Mouse (Mus musculus) monocyte, adult 5-6 weeks (primary cell): ENCODE measurements at regions not wholly inside any gene's neighbourhood (a gene's known extent, or its start where the extent isn't known, plus 50 kb on each side); places are given as distances from the start of the nearest gene placed in this dataset.
A peak's percentile ranks its signal among the peaks of the same experiment; 100 is the strongest.

ENCODE experiments used
- ATAC-seq: fragments of 153-309, 156-312 bp; replicated peaks from 2 replicates; pipeline ENCODE4 v1.8.0; 2017; ENCODE audit warnings: mild to moderate bottlenecking; ENCODE audit not compliant: low TSS enrichment, insufficient number of reproducible peaks, severe bottlenecking, poor library complexity, low FRiP score

DNA sequence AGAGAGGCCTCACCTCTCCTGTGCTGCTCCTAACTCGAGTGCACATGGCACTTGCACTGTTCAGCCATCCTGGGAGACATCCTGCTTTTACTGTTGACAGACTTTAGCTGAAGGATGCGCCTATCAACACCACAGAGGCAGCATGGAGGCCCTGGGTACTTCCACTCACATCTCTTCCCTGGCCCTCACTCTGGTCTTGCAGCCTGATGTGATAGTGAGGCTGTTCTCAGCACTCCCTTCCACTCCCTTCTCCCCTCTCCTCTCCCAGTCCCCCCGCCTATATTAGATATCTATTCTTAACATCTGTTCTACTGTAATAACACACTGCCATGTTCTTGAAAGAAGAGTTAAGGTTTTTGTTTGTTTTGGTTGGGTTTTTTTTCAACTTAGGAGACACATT lies 50.2 kb upstream of the Bod1 start:
- no peak for ATAC-seq

DNA sequence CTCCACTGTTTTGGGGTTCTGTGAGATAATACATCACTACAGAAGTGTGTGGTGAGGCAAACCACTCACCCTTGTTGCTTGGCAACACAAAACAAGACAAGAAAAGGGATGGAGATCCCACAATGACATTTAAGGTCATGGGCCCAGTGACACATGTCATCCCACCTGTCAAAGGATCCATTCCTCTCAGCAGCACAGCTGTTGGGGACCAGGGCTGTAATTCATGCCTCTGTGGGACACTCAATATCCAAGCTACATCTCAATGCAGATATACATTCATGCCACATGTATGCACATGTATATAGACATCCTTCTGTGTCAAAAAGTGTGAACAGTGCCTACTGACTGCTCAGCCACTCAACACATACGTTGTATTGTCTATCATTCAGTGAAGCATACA lies 52.8 kb upstream of the Bod1 start:
- no peak for ATAC-seq

DNA sequence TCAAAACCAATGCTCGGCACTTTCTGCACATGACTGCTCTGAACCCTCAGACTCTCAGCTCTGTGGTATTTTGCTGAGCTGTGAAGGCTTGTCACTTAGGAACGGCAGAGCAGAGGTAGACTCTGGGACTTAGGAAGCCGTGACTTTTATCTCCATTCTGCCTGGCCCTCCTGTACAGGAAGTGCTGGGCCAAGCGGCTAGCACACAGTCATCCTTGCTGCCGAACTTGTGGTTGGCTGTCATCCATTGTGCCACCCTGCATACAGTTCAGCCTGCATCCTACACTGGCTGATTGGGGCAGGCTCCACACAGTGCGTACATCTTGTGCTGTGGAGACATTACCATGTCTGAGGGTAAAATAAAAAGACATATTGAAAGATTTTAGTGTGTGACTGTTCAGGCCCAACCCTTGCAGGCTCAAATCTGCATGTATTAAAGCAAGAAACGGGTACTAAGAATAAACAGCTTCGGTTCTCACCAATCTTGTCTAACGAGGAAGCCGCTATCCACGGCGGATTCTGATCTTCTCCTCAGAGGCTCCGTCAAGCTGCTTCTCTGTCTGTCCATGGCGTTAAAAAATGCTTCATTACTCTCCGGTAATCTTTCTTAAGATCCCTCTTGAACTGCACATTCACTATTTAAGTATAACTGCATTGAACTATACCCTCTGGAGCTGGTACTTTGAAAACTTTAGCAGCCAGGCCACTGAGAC lies 54.4 kb upstream of the Bod1 start:
- ATAC-seq = no peak

DNA sequence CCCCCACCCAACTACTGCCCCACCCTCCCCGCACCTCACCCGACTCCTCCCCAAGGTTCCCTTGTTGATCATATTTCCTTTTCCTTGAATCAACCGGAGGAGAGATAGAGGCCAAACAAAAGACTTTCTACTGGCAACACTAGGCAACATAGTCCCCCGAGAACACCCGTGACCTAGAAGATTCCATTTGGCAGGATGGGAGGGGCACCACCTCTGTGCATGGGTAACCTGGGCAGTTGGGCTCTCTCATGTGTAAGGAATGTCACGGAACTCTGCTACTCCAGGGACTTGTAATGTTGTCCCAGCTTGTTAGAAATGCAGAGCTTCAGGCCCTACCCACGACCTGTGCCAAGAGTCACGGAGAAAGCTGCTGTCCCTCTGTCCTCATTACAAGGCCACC lies 55.6 kb upstream of the Bod1 start:
- ATAC-seq = no peak

DNA sequence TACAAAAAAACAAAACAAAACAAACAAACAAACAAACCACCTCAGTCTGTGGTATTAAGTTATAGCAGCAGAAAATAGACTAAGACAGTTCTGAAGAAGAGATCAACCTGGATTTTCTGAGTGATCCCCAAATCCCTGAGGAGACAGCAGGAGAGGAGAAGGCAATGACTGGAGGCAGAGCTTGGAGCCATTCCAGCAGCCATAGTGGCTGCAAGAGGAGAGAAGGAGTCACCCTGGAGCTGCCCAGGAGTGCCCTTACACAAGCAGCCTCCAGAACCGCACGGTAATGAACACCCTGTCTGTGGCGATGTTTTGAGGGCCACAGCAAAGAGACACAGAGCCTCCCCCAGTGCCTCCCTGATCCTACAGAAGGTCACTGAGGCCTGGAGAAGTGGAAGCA lies 58.0 kb upstream of the Bod1 start:
- no peak for ATAC-seq

DNA sequence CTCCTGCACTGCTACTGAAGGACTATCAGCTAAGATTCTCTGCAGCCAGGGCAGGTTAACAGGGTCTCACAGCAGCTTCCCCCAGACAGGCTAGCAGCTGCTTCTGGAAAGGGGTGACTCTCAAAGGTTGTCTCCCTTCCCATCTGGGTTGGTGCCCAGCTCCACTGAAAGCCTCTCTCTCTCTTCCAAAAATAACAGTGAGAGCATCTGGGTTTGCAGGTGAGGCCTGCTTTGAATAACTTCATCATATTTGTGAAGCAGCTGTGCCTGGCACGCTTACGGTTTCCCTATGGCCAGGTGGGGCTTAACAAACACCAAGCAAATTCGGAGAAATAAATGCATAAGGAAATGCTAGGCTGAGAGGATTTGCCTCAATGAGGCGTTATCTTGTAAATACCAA lies 58.5 kb upstream of the Bod1 start:
- ATAC-seq = no peak

DNA sequence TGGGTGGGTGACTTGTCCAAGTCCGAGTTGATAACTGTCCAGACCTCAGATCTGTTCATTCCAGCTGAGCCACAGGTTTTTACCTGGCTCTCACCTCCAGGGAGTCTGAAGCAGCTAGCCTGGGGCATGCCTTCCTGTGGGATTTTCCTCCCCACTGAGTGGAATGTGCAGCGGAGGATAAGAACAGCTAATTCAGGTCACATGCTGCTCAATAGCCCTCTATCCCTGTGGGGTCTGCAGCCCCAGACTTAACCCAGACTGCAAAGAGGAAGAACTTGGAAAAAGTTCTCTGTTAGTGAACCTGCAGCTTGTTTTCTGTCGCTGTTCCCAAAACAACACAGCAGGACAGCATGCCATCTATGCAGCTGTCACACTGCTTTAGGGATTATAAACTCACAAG lies 59.0 kb upstream of the Bod1 start:
- ATAC-seq = no peak

DNA sequence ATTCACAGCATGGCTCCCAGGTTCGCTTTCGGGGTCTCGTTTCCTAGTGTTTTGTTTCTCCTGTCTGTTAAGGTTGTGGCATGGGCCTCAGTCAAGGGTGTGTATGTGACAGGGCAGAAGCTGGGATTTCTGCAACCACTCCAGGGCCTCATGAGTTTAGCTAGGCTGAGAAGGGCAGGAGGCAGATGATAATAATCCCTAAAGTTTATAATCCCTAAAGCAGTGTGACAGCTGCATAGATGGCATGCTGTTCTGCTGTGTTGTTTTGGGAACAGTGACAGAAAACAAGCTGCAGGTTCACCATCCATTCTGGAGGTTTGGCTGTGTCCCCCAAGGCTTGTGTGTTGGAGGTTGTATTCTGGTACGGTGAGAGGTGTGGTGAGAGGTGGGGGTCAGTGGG lies 59.8 kb upstream of the Bod1 start:
- ATAC-seq = no peak

DNA sequence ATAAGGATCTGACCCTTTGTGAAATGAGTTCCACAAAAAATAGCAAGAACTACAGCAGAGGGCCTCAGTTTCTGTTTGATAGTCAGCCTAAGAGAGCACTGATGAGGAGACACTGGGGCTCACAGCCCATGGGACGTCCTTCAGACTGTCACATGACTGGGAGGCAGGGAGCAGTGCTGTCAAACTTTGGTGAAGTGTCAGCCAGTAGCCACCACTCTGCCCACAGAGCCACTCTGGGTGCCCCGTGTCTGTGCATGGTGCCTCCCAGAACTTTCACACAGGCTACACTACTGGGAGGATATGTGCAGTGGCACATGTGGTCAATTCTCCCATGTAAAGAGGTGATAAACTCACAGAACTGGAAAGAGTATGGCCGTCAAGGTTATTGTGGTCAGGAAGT lies 60.7 kb upstream of the Bod1 start:
- no peak for ATAC-seq

DNA sequence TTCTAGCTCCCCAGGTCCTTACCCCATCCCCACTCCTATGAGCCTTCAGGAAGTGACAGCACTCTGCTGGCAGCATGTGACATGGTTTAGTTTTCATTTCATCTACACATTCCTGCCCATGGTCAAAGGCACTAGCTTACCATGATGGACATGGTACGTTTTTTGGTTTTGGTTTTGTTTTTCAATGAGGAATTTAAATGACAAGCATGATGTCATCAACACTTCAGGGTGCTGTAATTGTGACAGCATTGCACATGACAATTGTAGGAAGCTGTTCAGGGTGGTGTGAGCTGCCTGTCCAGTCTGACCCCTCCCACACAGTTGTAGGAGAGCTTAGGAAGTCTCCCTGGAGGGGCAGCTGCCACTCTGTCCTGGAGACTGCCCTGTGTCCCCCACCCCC lies 61.3 kb upstream of the Bod1 start:
- peak; percentile 57 for ATAC-seq

DNA sequence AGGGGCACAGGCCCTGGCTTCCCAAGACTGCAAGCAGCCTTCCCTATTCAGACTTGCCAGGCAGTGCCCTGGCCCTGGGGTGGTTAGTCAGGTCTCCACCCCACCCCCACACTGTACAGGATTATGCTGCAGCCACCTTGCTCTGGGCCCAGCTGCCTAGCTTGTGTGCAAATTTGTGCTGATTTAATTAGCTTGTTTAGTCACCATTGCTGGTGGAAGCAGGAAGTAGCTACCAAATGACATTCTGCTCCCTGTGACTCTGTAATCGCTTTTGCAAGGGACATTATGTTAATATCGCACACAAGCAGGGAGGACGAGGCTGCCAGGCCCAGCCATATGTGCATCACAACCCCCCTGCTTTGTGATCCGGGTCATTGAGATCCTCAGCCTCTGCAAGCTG lies 62.4 kb upstream of the Bod1 start:
- no peak for ATAC-seq

DNA sequence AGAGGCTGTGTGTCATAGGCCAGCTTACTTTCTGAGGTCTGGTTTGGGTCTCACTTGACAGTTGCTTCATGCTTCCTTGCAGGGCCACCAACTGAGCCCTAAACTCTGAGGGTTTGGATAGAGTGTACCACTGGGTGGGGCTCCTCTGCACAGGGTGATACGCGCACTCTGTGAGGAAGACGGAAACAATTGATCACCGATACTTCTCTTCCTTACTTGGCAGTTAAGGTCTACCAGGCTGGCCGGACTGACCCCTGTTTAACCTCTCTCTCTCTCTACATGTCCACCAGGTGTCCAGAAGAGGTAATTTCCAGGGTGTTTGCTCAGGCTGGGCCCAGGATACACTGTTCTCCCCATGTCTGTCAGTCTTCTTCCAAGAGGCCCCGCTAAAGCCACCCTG lies 63.6 kb upstream of the Bod1 start:
- ATAC-seq = no peak

DNA sequence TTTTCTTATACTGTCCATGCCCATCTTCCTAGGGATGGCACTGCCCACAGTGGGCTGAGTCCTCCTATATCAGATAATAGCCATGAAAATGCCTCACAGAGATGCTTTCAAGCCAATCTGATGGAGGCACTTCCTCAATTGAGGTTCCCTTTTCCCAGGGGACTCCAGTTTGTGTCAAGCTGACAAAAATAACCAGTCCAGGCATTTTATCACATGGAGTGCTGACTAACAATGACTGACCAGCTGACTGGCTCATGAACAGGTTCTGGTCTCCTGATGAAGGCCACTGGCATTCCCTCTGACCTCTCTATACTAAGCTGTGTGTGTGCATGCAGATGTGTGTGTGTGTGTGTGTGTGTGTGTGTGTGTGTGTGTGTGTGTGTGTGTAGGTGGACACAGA lies 64.4 kb upstream of the Bod1 start:
- no peak for ATAC-seq

DNA sequence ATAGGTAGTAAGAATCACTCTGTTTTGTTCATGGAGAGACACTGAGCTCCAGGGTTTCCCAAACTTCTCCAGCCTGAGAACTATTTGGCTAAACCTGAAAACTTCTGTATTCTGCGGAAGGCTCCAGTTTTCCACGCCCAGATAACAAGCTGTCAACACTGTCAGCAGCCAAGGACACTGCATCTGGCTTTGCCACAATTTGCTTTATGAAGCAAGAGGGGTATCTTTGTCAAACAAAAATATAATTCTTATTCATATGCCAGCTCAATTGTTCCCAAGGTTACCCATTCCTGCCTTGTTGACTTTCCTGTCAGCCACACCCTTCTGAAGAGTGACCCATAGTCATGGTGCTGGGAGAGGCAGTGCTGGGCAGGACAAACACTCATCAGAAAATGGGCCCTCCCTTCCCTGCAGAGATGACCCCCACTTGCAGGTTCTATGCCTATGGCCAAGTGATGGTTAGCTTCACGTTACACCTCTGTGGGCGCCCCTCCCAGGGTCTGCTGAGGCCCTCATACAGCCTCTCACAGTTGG lies 64.9 kb upstream of the Bod1 start:
- ATAC-seq = no peak

DNA sequence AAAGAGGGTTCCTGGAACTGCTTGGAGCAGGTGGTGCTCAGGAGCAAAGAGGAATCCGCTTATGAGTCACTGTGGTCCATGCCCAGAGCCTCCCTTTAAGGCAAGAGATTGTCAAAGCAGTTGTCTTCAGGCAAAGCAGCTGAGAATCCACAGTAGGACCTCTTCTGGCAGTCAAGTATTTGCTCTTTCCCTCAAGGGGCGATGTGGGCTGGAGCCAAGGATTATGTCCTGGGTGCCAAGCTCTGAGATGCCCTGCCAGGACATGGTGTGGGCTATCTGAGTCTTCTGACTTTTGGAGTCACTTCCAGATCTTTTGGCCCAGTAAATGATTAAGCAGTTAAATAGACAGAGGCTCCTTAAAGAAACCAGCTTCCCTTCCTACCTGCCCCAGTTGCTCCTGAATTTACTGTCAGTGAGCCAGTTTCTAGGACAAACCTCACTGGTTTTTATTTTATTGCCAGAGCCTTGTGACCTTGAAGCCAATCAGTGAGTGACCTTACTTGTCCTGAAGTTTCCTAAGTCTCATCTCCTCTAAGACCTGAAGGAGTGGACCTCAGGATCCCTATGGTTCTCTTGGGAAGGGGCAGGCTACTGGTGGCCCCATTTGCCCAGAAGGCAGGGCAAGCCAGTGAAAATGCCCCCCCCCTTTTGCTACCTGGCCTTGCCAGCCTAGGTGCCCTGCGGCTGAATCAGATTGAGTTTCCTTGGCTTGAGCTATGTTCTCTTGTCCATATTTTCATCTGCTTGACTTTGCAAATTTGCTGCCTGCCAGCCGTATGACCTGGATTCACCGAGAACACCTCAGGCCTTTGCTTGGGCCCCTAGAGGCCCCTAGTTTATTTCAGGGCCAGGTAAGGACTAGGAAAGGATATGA lies 66.7 kb upstream of the Bod1 start:
- ATAC-seq = no peak

DNA sequence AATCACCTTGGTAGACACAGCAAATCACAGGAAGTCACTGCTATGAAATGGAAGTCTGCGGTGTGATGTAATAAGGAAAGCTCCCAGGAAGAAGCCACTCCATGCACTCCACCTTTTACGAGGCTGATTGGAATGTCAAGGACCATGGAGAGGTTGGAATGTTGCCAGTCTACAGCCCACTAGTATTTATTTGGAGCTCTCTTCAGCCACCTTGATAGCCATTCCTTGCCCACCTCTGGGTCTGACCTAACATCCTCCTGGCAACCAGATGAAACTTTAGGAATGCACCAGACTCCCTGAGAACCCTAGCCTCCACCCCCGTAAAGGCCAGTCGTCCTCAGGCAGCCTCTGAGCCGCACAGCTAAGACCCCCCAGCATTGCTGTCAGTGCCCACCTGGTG lies 68.7 kb upstream of the Bod1 start:
- ATAC-seq = no peak

DNA sequence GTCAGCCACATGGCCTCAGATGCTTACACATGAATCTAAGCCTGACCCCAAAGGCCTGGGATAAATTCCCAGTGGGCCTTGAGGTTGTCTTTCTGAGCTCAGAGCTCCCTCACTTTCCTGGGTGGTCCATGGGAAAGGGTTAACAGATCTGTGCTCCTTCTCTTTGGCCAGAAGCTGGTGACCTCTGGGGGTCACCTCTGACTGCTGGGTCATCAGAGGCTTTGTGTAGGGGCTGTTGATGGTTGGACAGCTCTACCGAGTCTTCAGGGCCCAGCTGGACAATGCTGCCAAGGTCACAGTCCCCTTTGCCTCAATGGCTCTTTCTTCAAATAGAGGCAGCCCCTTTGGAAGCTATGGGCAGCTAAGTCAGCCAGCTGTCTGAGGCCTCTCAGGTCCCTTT lies 70.5 kb upstream of the Bod1 start:
- no peak for ATAC-seq

DNA sequence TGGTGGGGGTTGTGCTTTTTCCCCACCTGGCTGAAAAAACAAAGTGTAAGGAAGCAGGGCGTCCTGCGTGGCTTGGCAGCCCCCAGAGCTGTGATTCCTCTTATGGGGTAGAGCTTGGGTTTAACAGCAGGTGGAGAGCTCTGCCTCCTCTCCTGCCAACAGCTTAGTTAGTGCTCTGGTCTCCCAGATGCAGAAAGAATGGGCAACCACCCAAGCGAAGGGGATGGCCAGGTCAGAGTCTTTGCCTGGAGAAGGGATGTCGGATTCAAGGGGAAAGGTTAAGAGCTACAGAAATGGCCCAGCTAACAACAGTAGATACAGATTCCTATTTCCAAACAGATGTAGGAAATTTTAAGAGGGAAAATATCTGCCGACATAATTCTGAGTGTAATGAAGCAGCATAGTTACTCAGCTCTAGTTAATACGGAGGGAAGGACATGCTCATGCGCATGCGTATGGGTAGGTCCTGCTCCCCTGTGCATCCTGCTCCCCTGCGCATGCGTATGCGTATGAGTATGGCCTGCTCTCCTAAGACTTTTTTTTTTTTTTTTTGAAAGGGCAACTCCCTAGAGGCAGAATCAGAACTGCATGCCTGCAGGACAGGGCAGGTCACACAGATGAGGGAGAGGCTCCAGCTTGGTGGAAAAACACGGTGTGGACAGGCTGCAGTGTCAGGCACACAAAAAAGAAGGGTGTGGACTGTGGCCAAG lies 72.5 kb upstream of the Bod1 start:
- ATAC-seq = no peak

DNA sequence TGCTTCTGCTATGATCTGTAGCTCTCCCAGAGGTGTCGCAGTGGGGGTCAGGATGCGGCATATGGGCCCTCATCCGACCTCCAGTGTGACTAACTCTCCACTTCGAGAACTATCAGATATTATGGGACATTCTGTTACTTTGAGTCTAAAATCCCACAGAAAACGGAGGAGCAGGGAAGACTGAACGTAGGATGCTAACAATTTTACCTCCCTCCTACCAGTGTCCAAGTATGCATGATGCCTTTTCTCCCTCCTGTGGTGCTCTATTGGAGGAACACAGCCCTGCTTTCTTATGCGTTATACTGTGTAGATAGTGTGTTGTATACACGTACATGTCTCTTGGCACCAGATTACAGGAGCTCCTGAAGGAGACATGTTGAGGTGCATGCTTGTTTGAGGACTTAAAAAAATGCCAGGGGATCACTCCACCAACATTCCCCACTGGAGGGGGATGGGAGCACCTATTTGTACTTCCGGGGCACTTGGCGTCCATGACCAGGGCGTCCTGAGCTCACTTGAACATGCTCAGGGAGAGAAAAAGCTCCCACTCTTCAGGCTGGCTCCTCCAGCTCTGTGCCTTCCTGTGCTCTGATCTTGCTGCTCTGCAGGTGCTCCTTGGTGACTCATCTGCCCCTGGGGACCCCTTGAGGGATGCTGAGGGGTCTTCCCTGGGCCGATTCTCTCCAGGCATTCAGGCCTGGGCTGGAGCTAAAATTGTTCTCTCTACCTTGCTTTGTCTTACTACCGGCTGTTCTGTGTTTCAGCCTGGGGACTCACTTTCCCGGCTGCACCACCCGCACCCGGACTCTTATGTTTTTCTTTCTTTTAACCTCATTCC lies 73.6 kb upstream of the Bod1 start:
- ATAC-seq = no peak
